Mouse (Mus musculus) left cerebral cortex, adult 18-20 months (tissue): ENCODE results near the gene Olfr646. TPM values are rescaled to one million over a fixed set of nuclear protein-coding genes. Genes with fewer than 3 reads are reported as not detected.

ENCODE experiments used
- DNase-seq, 2 experiments: peaks; one replicate each; pipeline ENCODE4 v3.0.0; 2021 to 2022; ENCODE audit warnings: low spot score in 2 of 2, mixed read lengths in 1 of 2
- long read RNA-seq, 2 experiments: library from polyadenylated mRNA; stranded (forward); transcript quantifications; one replicate each; pipeline ENCODE4 v2.0.0; 2021
- total RNA-seq, 2 experiments: library from RNA; stranded (reverse); gene quantifications; 2 replicates each; pipeline ENCODE4 v1.2.3; 2021

Gene Olfr646
- total RNA-seq: not detected
- long read RNA-seq, experiment 1: 0 reads
- long read RNA-seq, experiment 2: 0 reads

- DNase-seq: no peak
Measured at GRCm38 (mm10) chr7:104104757-104104972, at the start of gene Olfr646. Gene Olfr646 (plus strand): TSS chr7:104104873.

GRCm38 (mm10) chr7:104059215-104059614 is 45.5 kb upstream of the Olfr646 start:
- no peak for DNase-seq

GRCm38 (mm10) chr7:104061345-104061744 is 43.3 kb upstream of the Olfr646 start, which contains the start of gene 4930516K23Rik:
Gene 4930516K23Rik (minus strand): TSS chr7:104061445.
- DNase-seq: no peak

- DNase-seq: no peak
Measured at GRCm38 (mm10) chr7:104071769-104072168, 32.9 kb upstream of the Olfr646 start, which contains the start of gene Olfr644. Gene Olfr644 (minus strand): TSS chr7:104071869.

- DNase-seq: no peak
Measured at GRCm38 (mm10) chr7:104085365-104085764, 19.3 kb upstream of the Olfr646 start, which contains the start of gene Olfr645. Gene Olfr645 (minus strand): TSS chr7:104085465.

GRCm38 (mm10) chr7:104103913-104104756 is 538 bp upstream of the Olfr646 start:
- DNase-seq: no peak

- no peak for DNase-seq
Measured at GRCm38 (mm10) chr7:104129726-104130125, 25.1 kb downstream of the Olfr646 start, which contains the start of gene Ubqln5. Gene Ubqln5 (minus strand): TSS chr7:104129826.

GRCm38 (mm10) chr7:104137305-104137704 is 32.6 kb downstream of the Olfr646 start, which contains the start of gene Olfr643:
Gene Olfr643 (minus strand): TSS chr7:104137405.
- no peak for DNase-seq

- no peak for DNase-seq
Measured at GRCm38 (mm10) chr7:104143179-104143578, 38.5 kb downstream of the Olfr646 start, which contains the start of gene Ubqln3. Gene Ubqln3 (minus strand): TSS chr7:104143279.

GRCm38 (mm10) chr7:104150456-104150855 is 45.8 kb downstream of the Olfr646 start, which contains the start of gene Ubqlnl:
Gene Ubqlnl (minus strand): TSS chr7:104150556.
- no peak for DNase-seq

Other genes starting within 250 kb of the Olfr646 start
- not detected for gene Olfr66, start 218.6 kb upstream of the Olfr646 start, total RNA-seq
- gene Olfr64, start 210.4 kb upstream of the Olfr646 start, total RNA-seq: not detected
- not detected for gene Olfr65, start 201.4 kb upstream of the Olfr646 start, total RNA-seq
- gene Olfr631, start 176.0 kb upstream of the Olfr646 start, total RNA-seq: not detected
- not detected for gene Olfr632, start 170.5 kb upstream of the Olfr646 start, total RNA-seq
- not detected for gene Olfr633, start 160.4 kb upstream of the Olfr646 start, total RNA-seq
- under 1 TPM in 1 of 2 experiments, not detected in 1; 0.05 TPM for gene Olfr635, start 133.7 kb upstream of the Olfr646 start, total RNA-seq
- gene Olfr638, start 106.1 kb upstream of the Olfr646 start, total RNA-seq: not detected
- gene Olfr639, start 87.6 kb upstream of the Olfr646 start, total RNA-seq: under 1 TPM; 0.07 to 0.09 TPM
- not detected for gene Olfr640, start 79.3 kb upstream of the Olfr646 start, total RNA-seq
- not detected for gene Olfr641, start 69.4 kb upstream of the Olfr646 start, total RNA-seq
- not detected for gene Olfr642, start 52.2 kb upstream of the Olfr646 start, total RNA-seq
- not detected for gene 4930516K23Rik, start 43.4 kb upstream of the Olfr646 start, total RNA-seq
- not detected for gene Olfr644, start 33.0 kb upstream of the Olfr646 start, total RNA-seq
- not detected for gene Olfr645, start 19.4 kb upstream of the Olfr646 start, total RNA-seq
- not detected for gene Ubqln5, start 25.0 kb downstream of the Olfr646 start, total RNA-seq
- not detected for gene Olfr643, start 32.5 kb downstream of the Olfr646 start, total RNA-seq
- not detected for gene Ubqln3, start 38.4 kb downstream of the Olfr646 start, total RNA-seq
- not detected for gene Ubqlnl, start 45.7 kb downstream of the Olfr646 start, total RNA-seq
- not detected for gene Olfm5, start 60.0 kb downstream of the Olfr646 start, total RNA-seq
- gene Olfr648, start 78.5 kb downstream of the Olfr646 start, total RNA-seq: under 1 TPM; 0.21 to 0.26 TPM
- gene Olfr649, start 91.1 kb downstream of the Olfr646 start, total RNA-seq: not detected
- gene Trim6, start 113.9 kb downstream of the Olfr646 start, total RNA-seq: not detected
- gene Trim34a, start 139.6 kb downstream of the Olfr646 start, total RNA-seq: 1 to 10 TPM in 1 of 2 experiments, under 1 TPM in 1; 1.00 to 1.3 TPM
- under 1 TPM; 0.37 to 0.63 TPM for gene Trim5, start 183.2 kb downstream of the Olfr646 start, total RNA-seq
- 1 to 10 TPM; 2.2 to 2.6 TPM for gene Trim12a, start 210.6 kb downstream of the Olfr646 start, total RNA-seq
- gene Trim34b, start 224.6 kb downstream of the Olfr646 start, total RNA-seq: not detected
- gene Trim12c, start 248.5 kb downstream of the Olfr646 start, total RNA-seq: 1 to 10 TPM; 1.7 TPM